Mouse (Mus musculus) small intestine, adult 10 weeks (tissue): ENCODE data around the gene Cdh23. TPM values are rescaled to one million over a fixed set of nuclear protein-coding genes. Genes with fewer than 3 reads are reported as not detected.

ENCODE experiments used
- polyA plus RNA-seq: library from polyadenylated mRNA; stranded (reverse); fragments of 350-450 nt; fragmentation: Illumina TruSeq; extraction: RNeasy Lipid Tissue Mini Kit (QIAGEN cat#74804); gene quantifications from one replicate; pipeline ENCODE4 v1.2.3, GENCODE M21; 2014; ENCODE audit warnings: low replicate concordance

Gene Cdh23
- not detected for polyA plus RNA-seq

DNA sequence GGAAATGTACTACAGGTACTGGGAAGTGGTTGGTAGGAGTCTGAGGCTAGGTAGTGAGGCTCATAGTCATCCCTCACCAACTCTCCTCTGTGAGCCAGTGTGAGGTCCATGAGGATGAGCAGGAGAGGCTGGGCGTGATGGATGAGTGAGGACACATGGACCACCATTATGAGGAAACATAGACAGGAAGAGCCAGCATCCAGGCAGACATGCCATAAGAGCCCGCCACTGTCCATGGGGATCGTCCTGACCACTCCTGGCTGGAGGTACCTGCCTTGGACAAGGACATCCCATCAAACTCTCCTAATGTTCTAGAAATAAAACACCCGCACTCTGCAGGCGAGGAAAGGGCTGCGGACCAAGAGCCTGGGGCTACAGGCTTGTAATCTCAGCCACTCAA, at the start of gene Cdh23:
Gene Cdh23, minus strand, starts transcription at position 101 of the 400 bp plus-strand sequence.

DNA sequence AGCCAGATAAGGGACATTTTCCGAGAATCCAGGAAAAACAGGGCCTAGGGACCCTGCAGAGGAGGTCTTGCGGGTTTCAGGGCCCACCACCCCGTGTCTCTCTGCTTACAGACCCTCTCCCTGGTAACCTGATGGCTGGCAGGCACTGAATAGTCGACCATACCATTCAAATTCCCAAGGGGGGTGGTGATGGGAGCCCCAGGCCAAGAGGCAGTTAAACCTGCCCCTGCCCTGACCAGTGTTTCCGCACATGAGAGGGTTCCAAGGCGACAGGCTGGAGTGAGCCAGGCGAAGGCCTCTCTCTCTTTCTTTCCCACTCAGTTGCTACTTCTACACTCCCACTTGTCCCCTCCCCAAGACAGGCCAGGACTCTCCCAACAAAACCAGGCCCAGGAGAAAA, 296.8 kb downstream of the Cdh23 start, which contains the start of gene Gm17455:
Gene Gm17455, plus strand, starts transcription at position 278 of the 400 bp plus-strand sequence.

DNA sequence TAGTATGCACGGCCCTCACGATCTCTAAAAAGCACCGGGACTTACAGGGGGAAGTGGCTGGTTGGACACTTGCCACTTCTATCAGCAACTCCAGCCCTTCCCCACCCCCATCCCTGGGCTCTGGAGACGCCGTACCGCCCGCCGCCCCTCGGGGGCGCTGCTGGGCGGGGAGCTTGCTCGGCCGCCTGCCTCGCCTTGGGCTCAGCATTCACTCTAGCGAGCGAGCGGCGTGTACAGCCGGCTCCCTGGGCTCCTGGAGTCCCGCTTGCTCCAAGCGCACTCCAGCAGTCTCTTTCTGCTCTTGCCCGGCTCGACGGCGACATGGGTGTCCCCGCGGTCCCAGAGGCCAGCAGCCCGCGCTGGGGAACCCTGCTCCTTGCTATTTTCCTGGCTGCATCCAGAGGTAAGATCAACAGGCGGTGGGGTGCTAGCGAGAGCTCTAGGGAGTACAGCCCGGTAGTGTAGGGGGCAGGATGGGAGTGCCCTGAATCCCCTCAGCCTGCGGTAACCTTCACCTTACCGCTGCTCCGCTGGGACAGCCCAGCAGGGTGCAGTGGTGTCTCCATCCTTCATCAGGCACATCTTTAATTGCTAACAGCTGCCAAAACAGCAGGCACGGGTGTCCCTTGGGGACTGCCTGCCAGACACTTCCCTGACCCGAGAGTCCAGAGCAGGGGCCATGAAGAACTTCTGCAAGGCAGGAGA, 349.4 kb downstream of the Cdh23 start, which contains the start of gene Vsir:
Gene Vsir, plus strand, starts transcription at position 151 of the 705 bp plus-strand sequence.

DNA sequence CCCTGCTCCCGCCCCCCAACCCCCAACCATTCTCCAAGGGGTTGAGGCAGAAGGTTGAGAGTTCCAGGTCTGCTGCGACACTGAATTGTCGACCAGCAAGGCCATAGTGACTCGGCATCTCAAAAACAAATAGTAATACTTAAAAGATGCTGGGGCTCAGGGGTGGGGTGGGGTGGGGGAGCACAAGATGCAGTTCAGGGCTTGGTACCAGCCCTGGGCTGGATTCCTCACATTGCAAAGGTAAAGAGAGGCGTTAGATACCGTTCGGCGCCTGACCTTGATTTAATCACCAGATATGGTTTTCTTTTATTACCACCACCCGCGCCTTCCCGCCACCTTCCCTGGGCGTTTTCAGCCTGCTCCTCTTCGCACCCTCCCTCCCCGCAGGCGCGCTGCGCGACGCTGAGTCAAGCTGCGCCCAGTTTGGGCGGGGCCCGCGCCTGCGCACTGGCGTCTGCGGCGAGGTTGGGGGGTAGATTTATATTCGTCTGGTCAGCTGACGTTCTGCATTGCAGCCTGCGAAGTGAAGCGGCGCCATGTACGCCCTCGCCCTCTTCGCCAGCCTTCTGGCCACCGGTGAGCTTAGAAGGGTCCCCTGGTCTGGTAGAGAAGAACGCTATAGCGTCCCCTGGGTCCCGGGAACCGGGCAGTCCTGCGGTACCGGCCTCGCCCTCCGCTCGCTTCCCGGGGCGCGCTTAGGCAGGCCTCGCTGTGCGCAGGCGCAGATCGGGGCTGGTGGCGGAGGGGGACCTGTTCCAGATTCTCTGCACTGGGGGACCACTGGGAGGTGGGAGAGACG, 418.9 kb downstream of the Cdh23 start, which contains the start of gene Psap:
Gene Psap, plus strand, starts transcription at position 421 of the 799 bp plus-strand sequence.

Other genes starting within 250 kb of the Cdh23 start
- 7.5 TPM for gene Slc29a3, start 56.3 kb upstream of the Cdh23 start, polyA plus RNA-seq
- 3.6 TPM for gene Unc5b, start 135.1 kb upstream of the Cdh23 start, polyA plus RNA-seq